34 mouse cellular contexts compared by ENCODE assay signal in genomic region chr1:21304646-21305045, GRCm38 (mm10). TPM values are rescaled to one million over a fixed set of nuclear protein-coding genes. Genes with fewer than 3 reads are reported as not detected.
DNase-seq lines count a peak whose midpoint lies in the region; TF ChIP-seq lines count a peak whose summit lies in the region.
"Had no signal": no experiment of that assay in that cellular context is flagged by ENCODE, and none has a peak within 500 bp of the region (broad histone marks: within the 10 kb centered on the region; RNA-seq: fewer than 3 reads in every experiment).

No protein-coding gene starts in this region.

- no peak for TF ChIP-seq POLR2A in testis, adult 2 months (IDR thresholded peaks at IDR 0.05; ENCODE audit: control insufficient read depth, low read depth, low read length)

- no peak for TF ChIP-seq CTCF in testis, adult 2 months (IDR thresholded peaks at IDR 0.05; ENCODE audit: control insufficient read depth, insufficient read depth, insufficient replicate concordance, low read depth, low read length)

- no peaks in the 10 kb centered on the region for H3K27me3 ChIP-seq in testis, adult 2 months (ENCODE audit: control insufficient read depth, insufficient read depth, low read length)
- H3K27me3 ChIP-seq: embryonic facial prominence, embryonic 13.5 days; forebrain, embryonic 12.5 days; forebrain, embryonic 15.5 days; heart, embryonic 13.5 days; intestine, embryonic 15.5 days had no signal

- peak; percentile 4 for DNase-seq in adrenal gland, adult 2 months
- DNase-seq in adrenal gland, adult 18-20 months (ENCODE audit: low spot score in 2 of 2): no peak
- DNase-seq in testis, postnatal 14 days (ENCODE audit: low spot score): no peak
- peak; percentile 65 for DNase-seq in induced T-regulatory cell, adult 2 months (ENCODE audit: low read depth)
- DNase-seq in cerebellum, postnatal 10 days: no peak
- DNase-seq in spleen, postnatal 10 days (ENCODE audit: low spot score in 2 of 2): no peak
- DNase-seq: adrenal gland, postnatal 14 days; B cell, adult 2 months; cerebellum, adult 11 months; cerebellum, adult 2 months; cerebellum, adult 9-11 months; cerebellum, postnatal 36 days; embryo, embryonic 11 days; gastrocnemius, adult 2 months; gastrocnemius, postnatal 14 days; heart, adult 18-20 months; heart, postnatal 14 days; heart, postnatal 4 days; kidney, adult 11 months had no signal

- 0 out of 2 replicates have a peak overlapping the region, but pooled peaks have one; percentile 23 for H3K27ac ChIP-seq in testis, adult 2 months (ENCODE audit: control insufficient read depth, insufficient read depth, low read depth, low read length)
- H3K27ac ChIP-seq: embryonic facial prominence, embryonic 10.5 days; embryonic facial prominence, embryonic 13.5 days; forebrain, embryonic 12.5 days; forebrain, embryonic 15.5 days; gastrocnemius, adult 2 months; heart, embryonic 13.5 days; hindbrain, embryonic 14.5 days; hindbrain, postnatal 0 days; intestine, embryonic 15.5 days had no signal

- no peaks in the 10 kb centered on the region for H3K36me3 ChIP-seq in testis, adult 2 months (ENCODE audit: control insufficient read depth, insufficient read depth, low read length)
- H3K36me3 ChIP-seq: embryonic facial prominence, embryonic 10.5 days; embryonic facial prominence, embryonic 13.5 days; forebrain, embryonic 12.5 days; forebrain, embryonic 15.5 days; heart, embryonic 13.5 days; intestine, embryonic 15.5 days had no signal

- no peak overlapping the region for H3K4me3 ChIP-seq in testis, adult 2 months (ENCODE audit: control insufficient read depth, low read depth, low read length)
- H3K4me3 ChIP-seq: embryonic facial prominence, embryonic 10.5 days; embryonic facial prominence, embryonic 13.5 days; erythroblast, embryonic 14.5 days; forebrain, embryonic 12.5 days; forebrain, embryonic 15.5 days; gastrocnemius, adult 2 months; heart, embryonic 13.5 days; intestine, embryonic 15.5 days had no signal

- H3K4me1 ChIP-seq in testis, adult 2 months (ENCODE audit: control insufficient read depth, insufficient read depth, low read length): 0 out of 2 replicates have a peak, but pooled peaks cover 2% of the 10 kb centered on the region
- H3K4me1 ChIP-seq: embryonic facial prominence, embryonic 10.5 days; embryonic facial prominence, embryonic 13.5 days; forebrain, embryonic 12.5 days; forebrain, embryonic 15.5 days; heart, embryonic 13.5 days; intestine, embryonic 15.5 days had no signal

RNA-seq across cellular contexts. Expression of gene Khdc1a, which starts 44.8 kb away (rescaled TPM):
- not detected for total RNA-seq in adrenal gland, adult 2 months (2021)
- not detected in 2 replicates for polyA plus RNA-seq in adrenal gland, adult 2 months (2012; rRNA removed)
- total RNA-seq in adrenal gland, adult 18-20 months (2021): not detected
- polyA plus RNA-seq in testis, adult 2 months (2012; rRNA removed): 0.96 TPM in 1 of 2 replicates, not detected in the other
- total RNA-seq: adrenal gland, postnatal 14 days; adrenal gland, postnatal 4 days; ES-E14; gastrocnemius, adult 2 months; gastrocnemius, postnatal 14 days; gastrocnemius, postnatal 4 days; heart, adult 18-20 months; heart, postnatal 14 days; heart, postnatal 4 days; hindbrain, postnatal 0 days had no signal
- polyA plus RNA-seq: cerebellum, adult 2 months; cortical plate, adult 2 months; embryonic facial prominence, embryonic 10.5 days; embryonic facial prominence, embryonic 13.5 days; erythroblast, embryonic 14.5 days; forebrain, embryonic 12.5 days; forebrain, embryonic 15.5 days; hindbrain, embryonic 11.5 days; hindbrain, embryonic 14.5 days; hindbrain, postnatal 0 days; intestine, embryonic 15.5 days had no signal

Comparison
In these comparisons a context has a peak if more than half of its experiments do, and no peak if none do; other contexts are left out.
1. DNase-seq: peak in adrenal gland, adult 2 months (single experiment) and induced T-regulatory cell, adult 2 months (single experiment); none in adrenal gland, adult 18-20 months (0 of 2), testis, postnatal 14 days (single experiment), cerebellum, postnatal 10 days (0 of 2) and spleen, postnatal 10 days (0 of 2).